Mouse (Mus musculus): Measurements from ENCODE around the gene Sergef. TPM values are rescaled to one million over a fixed set of nuclear protein-coding genes. Genes with fewer than 3 reads are reported as not detected.

Gene Sergef
- polyA plus RNA-seq, 1 experiment from 2014 or later, result 21.1 TPM

DNA sequence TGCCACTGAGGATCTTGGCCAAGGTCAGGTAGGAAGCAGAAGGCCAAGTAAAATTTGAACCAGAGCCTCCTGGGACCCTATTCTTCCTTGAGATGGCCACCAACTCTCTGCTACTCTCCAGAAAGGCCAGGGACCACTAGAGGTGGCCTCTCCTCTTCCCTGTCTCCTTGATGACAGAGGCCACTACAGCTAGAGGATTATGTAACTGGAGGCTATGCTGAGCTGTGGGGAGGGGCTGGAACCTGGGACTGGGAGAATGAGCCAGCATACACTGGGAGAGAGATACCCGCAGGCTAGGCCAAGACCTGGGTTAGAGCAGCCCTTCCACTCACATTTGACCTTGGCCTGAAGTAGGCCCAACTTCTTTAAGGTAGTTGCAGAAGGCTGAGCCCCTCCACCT lies 239.9 kb downstream of the Sergef start:
- Histone ChIP-seq H3K9me3 (no peaks in the 10 kb centered on the region), H3K9ac (no peak overlapping the region), H3K27me3 (replicated peaks) (peaks cover 55% of the 10 kb centered on the region), H3K4me2 (replicated peaks) (peak overlapping the region; percentile 77), H3K36me3 (no peaks in the 10 kb centered on the region), H3K27ac (no peak overlapping the region), H3K4me1 (peaks cover 44% of the 10 kb centered on the region), H3K4me3 (0 out of 2 replicates have a peak overlapping the region, but pooled peaks have one; percentile 0)
- 100% methylated on average over 1 of the region's 1 CpGs for WGBS
- ATAC-seq (ENCODE audit: low FRiP score, low read depth), result no peak

DNA sequence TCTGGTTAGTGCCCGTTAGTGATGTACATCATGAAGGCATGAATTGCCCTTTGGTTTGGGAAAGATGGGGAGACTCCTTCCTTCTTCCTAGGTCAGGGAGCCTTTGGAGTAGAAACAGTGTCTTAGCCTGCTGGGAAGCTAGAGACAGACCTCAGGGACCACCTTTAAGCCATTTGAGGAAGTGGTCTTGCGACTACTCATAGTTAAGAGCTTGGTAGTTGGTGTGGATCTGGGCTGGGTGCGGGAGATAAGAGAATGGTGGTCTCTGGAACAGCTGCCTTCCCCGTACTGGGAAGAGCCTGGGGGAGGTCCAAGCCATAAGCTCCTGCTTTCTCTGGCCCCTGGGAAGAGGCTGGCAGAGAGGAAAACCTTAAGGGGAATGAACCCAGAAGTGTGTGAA lies 241.0 kb downstream of the Sergef start:
- WGBS, result 73% methylated on average over 4 of the region's 4 CpGs
- no peaks in the 10 kb centered on the region for H3K36me3 ChIP-seq
- peaks cover 44% of the 10 kb centered on the region for H3K4me1 ChIP-seq
- H3K27ac ChIP-seq, result no peak overlapping the region
- 0 out of 2 replicates have a peak overlapping the region, but pooled peaks have one; percentile 17 for H3K9ac ChIP-seq
- H3K9me3 ChIP-seq, result no peaks in the 10 kb centered on the region
- H3K27me3 ChIP-seq (replicated peaks), result peaks cover 65% of the 10 kb centered on the region
- H3K4me3 ChIP-seq, result peak overlapping the region; percentile 68; the same call in 1 of the 2 replicates
- ATAC-seq (ENCODE audit: low FRiP score, low read depth), result no peak
- H3K4me2 ChIP-seq (replicated peaks), result peak overlapping the region; percentile 77

DNA sequence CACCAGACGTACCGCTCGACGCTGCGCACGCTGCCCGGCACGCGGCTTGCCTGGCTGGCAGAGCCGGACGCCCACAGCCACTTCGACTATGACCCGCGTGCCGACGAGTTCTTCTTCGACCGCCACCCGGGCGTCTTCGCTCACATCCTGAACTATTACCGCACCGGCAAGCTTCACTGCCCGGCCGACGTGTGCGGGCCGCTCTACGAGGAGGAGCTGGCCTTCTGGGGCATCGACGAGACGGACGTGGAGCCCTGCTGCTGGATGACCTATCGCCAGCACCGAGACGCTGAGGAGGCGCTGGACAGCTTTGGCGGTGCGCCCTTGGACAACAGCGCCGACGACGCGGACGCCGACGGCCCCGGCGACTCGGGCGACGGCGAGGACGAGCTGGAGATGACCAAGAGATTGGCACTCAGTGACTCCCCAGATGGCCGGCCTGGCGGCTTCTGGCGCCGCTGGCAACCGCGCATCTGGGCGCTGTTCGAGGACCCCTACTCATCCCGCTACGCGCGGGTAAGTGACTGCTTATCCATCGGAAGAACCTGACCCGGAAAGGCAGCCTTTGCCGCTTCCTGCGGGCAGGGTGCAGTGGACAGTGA lies 241.8 kb downstream of the Sergef start:
- Histone ChIP-seq H3K27me3 (replicated peaks) (peaks cover 67% of the 10 kb centered on the region), H3K4me3 (peak overlapping the region; percentile 68), H3K4me1 (peaks cover 44% of the 10 kb centered on the region), H3K9me3 (no peaks in the 10 kb centered on the region), H3K4me2 (replicated peaks) (peak overlapping the region; percentile 77), H3K36me3 (no peaks in the 10 kb centered on the region), H3K27ac (no peak overlapping the region), H3K9ac (peak overlapping the region; percentile 84)
- WGBS, result 15% methylated on average over 70 of the region's 70 CpGs
- ATAC-seq (ENCODE audit: low FRiP score, low read depth), result peak; percentile 1; the same call in 1 of the 2 replicates

GRCm38 (mm10) chr7:46396928-46397731 lies 242.5 kb downstream of the Sergef start:
- peak overlapping the region; percentile 84 for H3K9ac ChIP-seq
- peaks cover 44% of the 10 kb centered on the region for H3K4me1 ChIP-seq

DNA sequence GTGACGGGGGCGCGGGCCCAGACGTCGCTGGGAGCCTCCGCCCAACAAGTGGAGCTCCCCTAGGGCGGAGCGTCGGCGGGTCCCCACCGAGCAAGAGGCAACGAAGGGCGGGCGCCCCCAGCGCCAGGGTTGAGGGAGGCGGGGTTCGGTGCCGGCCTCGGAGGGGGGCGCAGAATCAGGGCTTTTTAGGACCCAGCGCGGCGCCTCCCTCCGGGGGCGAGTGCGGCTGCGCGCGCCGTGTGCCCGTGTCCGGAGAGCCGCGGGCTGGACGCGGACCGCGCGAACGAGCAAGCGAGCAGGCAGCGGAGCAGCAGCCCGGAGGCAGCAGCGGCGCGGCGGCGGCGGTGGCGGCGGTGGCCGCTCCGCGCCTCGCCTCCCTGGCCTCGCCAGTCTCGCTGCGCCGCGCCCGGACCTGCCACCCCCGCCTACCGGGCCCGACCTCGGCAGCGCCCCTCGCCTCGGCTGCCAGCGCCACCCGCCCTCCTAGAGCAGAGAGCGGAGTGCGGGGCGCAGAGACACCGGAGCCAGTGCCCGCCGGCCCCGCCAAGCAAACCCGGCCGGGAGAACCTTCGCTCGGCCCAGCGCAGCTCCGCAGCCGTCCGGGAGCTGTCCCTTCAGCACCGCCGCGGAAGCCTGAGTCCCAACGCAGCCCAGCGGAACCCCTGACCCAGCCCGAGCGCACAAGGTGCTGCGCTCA lies 243.2 kb downstream of the Sergef start, which contains the start of gene Kcnc1:
Gene Kcnc1, plus strand, starts transcription at position 267 of the 697 bp plus-strand sequence.
- H3K27ac ChIP-seq, result peak within 1 kb of the TSS; percentile 42; the same call in 1 of the 2 replicates
- H3K9ac ChIP-seq, result peak within 1 kb of the TSS; percentile 84
- peak within 1 kb of the TSS; percentile 68 for H3K4me3 ChIP-seq
- peaks cover 44% of the 10 kb centered on the region for H3K4me1 ChIP-seq
- H3K27me3 ChIP-seq (replicated peaks), result peaks cover 67% of the 10 kb centered on the region
- peak; percentile 57 for ATAC-seq (ENCODE audit: low FRiP score, low read depth)
- H3K4me2 ChIP-seq (replicated peaks), result peak within 1 kb of the TSS; percentile 77
- no peaks in the 10 kb centered on the region for H3K9me3 ChIP-seq
- 1% methylated on average over 72 of the region's 93 CpGs for WGBS
- no peaks in the 10 kb centered on the region for H3K36me3 ChIP-seq

More at GRCm38 (mm10) chr7:46396928-46397731, 242.5 kb downstream of the Sergef start:
- Histone ChIP-seq H3K9me3 (no peaks in the 10 kb centered on the region), H3K36me3 (no peaks in the 10 kb centered on the region), H3K4me3 (peak overlapping the region; percentile 68), H3K27me3 (replicated peaks) (peaks cover 67% of the 10 kb centered on the region), H3K27ac (peak overlapping the region; percentile 42; the same call in 1 of the 2 replicates), H3K4me2 (replicated peaks) (peak overlapping the region; percentile 77)
- ATAC-seq (ENCODE audit: low FRiP score, low read depth), result peak; percentile 66
- under 1% methylated on average over 64 of the region's 64 CpGs for WGBS

- H3K4me3 ChIP-seq, result no peak overlapping the region
Measured at GRCm38 (mm10) chr7:46395571-46395970, 244.0 kb downstream of the Sergef start.

DNA sequence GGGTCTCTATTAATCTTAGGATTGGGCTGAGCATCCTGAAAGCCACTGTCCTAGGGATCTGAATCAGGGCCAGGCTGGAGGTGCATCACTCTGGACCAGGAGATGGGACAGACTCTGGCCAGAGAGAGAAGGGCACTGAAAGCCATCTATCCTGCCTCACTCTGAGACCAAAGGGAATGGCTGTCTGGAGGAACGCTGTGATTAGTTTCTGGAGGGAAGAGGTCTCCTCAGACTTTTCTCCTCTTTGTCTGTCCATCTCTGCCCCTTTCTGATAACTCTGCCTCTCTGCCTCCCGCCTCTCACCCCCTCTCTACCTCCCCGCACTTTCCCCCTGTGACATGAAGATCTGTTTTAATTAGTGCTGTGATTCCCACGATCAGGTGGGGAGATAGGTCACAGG lies 244.7 kb downstream of the Sergef start:
- H3K4me2 ChIP-seq (replicated peaks), result no peak overlapping the region
- H3K9ac ChIP-seq, result no peak overlapping the region
- H3K27ac ChIP-seq, result no peak overlapping the region
- no peak overlapping the region for H3K4me3 ChIP-seq
- H3K4me1 ChIP-seq, result peaks cover 38% of the 10 kb centered on the region
- H3K27me3 ChIP-seq (replicated peaks), result peaks cover 65% of the 10 kb centered on the region
- no peaks in the 10 kb centered on the region for H3K36me3 ChIP-seq
- no peak for ATAC-seq (ENCODE audit: low FRiP score, low read depth)
- WGBS, result 59% methylated on average over 4 of the region's 4 CpGs
- no peaks in the 10 kb centered on the region for H3K9me3 ChIP-seq

More at GRCm38 (mm10) chr7:46395571-46395970, 244.0 kb downstream of the Sergef start:
- Histone ChIP-seq H3K4me2 (replicated peaks) (peak overlapping the region; percentile 77), H3K27me3 (replicated peaks) (peaks cover 67% of the 10 kb centered on the region), H3K4me1 (peaks cover 44% of the 10 kb centered on the region), H3K27ac (no peak overlapping the region), H3K9me3 (no peaks in the 10 kb centered on the region), H3K9ac (no peak overlapping the region), H3K36me3 (no peaks in the 10 kb centered on the region)
- 46% methylated on average over 6 of the region's 6 CpGs for WGBS
- ATAC-seq (ENCODE audit: low FRiP score, low read depth), result no peak

DNA sequence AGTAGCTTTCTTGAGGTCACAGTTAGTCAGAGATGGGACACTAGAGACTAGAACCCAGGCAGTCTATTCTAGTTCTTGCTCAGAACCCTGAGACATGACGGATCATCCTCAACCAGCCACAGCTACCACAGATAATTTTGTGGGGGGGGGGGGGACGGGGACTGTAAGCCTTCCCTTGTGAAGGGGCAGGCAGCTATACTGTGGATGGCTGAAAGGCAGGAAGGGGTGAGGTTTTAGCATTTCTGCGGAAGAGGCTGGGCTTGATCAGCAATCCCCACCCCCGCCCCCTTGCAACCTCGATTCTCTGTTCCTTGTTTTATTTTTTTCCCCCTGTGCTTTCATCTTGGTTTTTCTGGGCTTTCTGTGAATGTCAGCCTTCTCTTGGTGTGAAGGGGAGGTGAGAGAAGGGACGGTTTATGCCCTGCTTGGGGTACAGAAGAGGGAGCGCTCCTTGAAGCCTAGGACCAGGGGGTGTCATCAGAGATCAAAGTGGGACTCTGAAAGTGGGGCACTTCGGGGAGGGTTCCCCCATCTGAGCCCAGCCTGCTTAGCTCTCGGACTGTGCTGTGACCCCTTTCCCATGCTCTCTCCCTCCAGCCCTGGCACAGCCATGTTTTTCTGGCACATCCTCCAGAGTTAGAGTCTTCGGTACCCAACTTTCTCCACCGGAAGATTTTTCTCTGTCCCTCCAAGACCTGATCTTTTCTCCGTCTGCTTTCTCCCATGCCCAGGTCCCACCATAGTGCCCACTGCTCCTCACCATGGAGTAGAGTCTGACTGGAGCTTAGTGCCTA lies 245.7 kb downstream of the Sergef start:
- Histone ChIP-seq H3K9ac (no peak overlapping the region), H3K4me1 (peaks cover 32% of the 10 kb centered on the region), H3K27ac (no peak overlapping the region), H3K27me3 (replicated peaks) (peaks cover 55% of the 10 kb centered on the region), H3K4me2 (replicated peaks) (no peak overlapping the region), H3K36me3 (no peaks in the 10 kb centered on the region), H3K9me3 (no peaks in the 10 kb centered on the region), H3K4me3 (no peak overlapping the region)
- 45% methylated on average over 12 of the region's 12 CpGs for WGBS
- no peak for ATAC-seq (ENCODE audit: low FRiP score, low read depth)

Other genes with a start within 250 kb of the Sergef start
- gene Kcnc1, start 243.3 kb downstream of the Sergef start, polyA plus RNA-seq (2016; fragmentation: Nextera tagmentation; extraction: Ambion mirVana), result 7.3 and 9.7 TPM in 2 replicates
- 0.93 and 1.7 TPM in 2 replicates for gene Tph1, start 32.7 kb upstream of the Sergef start, polyA plus RNA-seq (2016; fragmentation: Nextera tagmentation; extraction: Ambion mirVana)
- gene Saal1, start 70.9 kb upstream of the Sergef start, polyA plus RNA-seq (2016; fragmentation: Nextera tagmentation; extraction: Ambion mirVana), result 24.3 and 26.1 TPM in 2 replicates
- 0.47 TPM in 1 of 2 replicates, not detected in the other for gene Saa3, start 75.9 kb upstream of the Sergef start, polyA plus RNA-seq (2016; fragmentation: Nextera tagmentation; extraction: Ambion mirVana)
- gene Saa4, start 92.8 kb upstream of the Sergef start, polyA plus RNA-seq (2016; fragmentation: Nextera tagmentation; extraction: Ambion mirVana), result not detected in 2 replicates
- 1.5 and 1.6 TPM in 2 replicates for gene Saa1, start 103.2 kb upstream of the Sergef start, polyA plus RNA-seq (2016; fragmentation: Nextera tagmentation; extraction: Ambion mirVana)
- 0.74 TPM in 1 of 2 replicates, not detected in the other for gene Saa2, start 112.0 kb upstream of the Sergef start, polyA plus RNA-seq (2016; fragmentation: Nextera tagmentation; extraction: Ambion mirVana)
- 22.7 and 23.5 TPM in 2 replicates for gene Hps5, start 156.3 kb upstream of the Sergef start, polyA plus RNA-seq (2016; fragmentation: Nextera tagmentation; extraction: Ambion mirVana)
- 46.4 and 48.1 TPM in 2 replicates for gene Gtf2h1, start 156.3 kb upstream of the Sergef start, polyA plus RNA-seq (2016; fragmentation: Nextera tagmentation; extraction: Ambion mirVana)
- gene Ldha, start 201.7 kb upstream of the Sergef start, polyA plus RNA-seq (2016; fragmentation: Nextera tagmentation; extraction: Ambion mirVana), result 847 and 930 TPM in 2 replicates
- 0.26 TPM in 1 of 2 replicates, not detected in the other for gene Ldhc, start 221.4 kb upstream of the Sergef start, polyA plus RNA-seq (2016; fragmentation: Nextera tagmentation; extraction: Ambion mirVana)